8 mouse cellular contexts compared by ENCODE assay signal in genomic region chr3:96268051-96268775, GRCm38 (mm10). TPM values are rescaled to one million over a fixed set of nuclear protein-coding genes. Genes with fewer than 3 reads are reported as not detected.
DNase-seq lines count a peak whose midpoint lies in the region; ATAC-seq lines count a peak whose summit lies in the region.

Gene Hist2h3b (plus strand): TSS chr3:96268654.

- peak within 1 kb of the TSS; percentile 93 for H3K27ac ChIP-seq in hindbrain, embryonic 14.5 days

- H3K9me3 ChIP-seq in hindbrain, embryonic 14.5 days (ENCODE audit: control insufficient read depth, low read length), result no peaks in the 10 kb centered on the region

- no peaks in the 10 kb centered on the region for H3K27me3 ChIP-seq in hindbrain, embryonic 14.5 days (ENCODE audit: control insufficient read depth, insufficient read depth, low read length)

- H3K4me2 ChIP-seq in hindbrain, embryonic 14.5 days (replicated peaks), result peak within 1 kb of the TSS; percentile 83

- WGBS in hindbrain, embryonic 14.5 days, result 24% methylated on average over 28 of the region's 30 CpGs

- no peaks in the 10 kb centered on the region for H3K36me3 ChIP-seq in hindbrain, embryonic 14.5 days (replicated peaks; ENCODE audit: control insufficient read depth, insufficient read depth)

- peak within 1 kb of the TSS; percentile 61 for H3K9ac ChIP-seq in hindbrain, embryonic 14.5 days

- peaks cover 12% of the 10 kb centered on the region for H3K4me1 ChIP-seq in hindbrain, embryonic 14.5 days (replicated peaks; ENCODE audit: control insufficient read depth, insufficient read depth, low read length)

- ATAC-seq in hindbrain, embryonic 14.5 days (ENCODE audit: low FRiP score), result peak; percentile 64

- H3K4me3 ChIP-seq in hindbrain, embryonic 14.5 days (replicated peaks; ENCODE audit: low read length), result peak within 1 kb of the TSS; percentile 46

- peak; percentile 50 for DNase-seq in T-cell, adult 2 months (ENCODE audit: low spot score)
- peak; percentile 85 to 88 for DNase-seq in cerebellum, postnatal 25 days
- DNase-seq in frontal cortex, postnatal 36 days (ENCODE audit: low spot score in 2 of 2), result peak; percentile 85 to 90
- DNase-seq in hindbrain, embryonic 14.5 days (ENCODE audit: low spot score), result peak; percentile 88
- peak; percentile 77 to 80 for DNase-seq in layer of hippocampus, postnatal 36 days
- DNase-seq in lung, postnatal 36 days, result peak; percentile 86
- DNase-seq in retina, postnatal 7 days (ENCODE audit: low read depth, low spot score), result peak; percentile 63
- DNase-seq in urinary bladder, adult 18-20 months (ENCODE audit: low spot score in 2 of 2), result peak; percentile 72 to 76

RNA-seq across cellular contexts. Expression of gene Hist2h3b, which starts in this region (rescaled TPM):
- 11.2 and 12.3 TPM in 2 replicates for polyA plus RNA-seq in hindbrain, embryonic 14.5 days (2014; fragmentation: Nextera tagmentation; extraction: Ambion mirVana)
- total RNA-seq in layer of hippocampus, postnatal 36 days (2021), result 10 to 100 TPM; 42.9 to 45.4 TPM

Comparison
In these comparisons a context has a peak if more than half of its experiments do, and no peak if none do; other contexts are left out.
1. Peak in every context shown above with its lines: DNase-seq, ATAC-seq, H3K4me3 ChIP-seq and H3K27ac ChIP-seq.